Mouse (Mus musculus) embryonic facial prominence, embryonic 13.5 days (tissue): ENCODE measurements at regions not wholly inside any gene's neighbourhood (a gene's known extent, or its start where the extent isn't known, plus 50 kb on each side); places are given as distances from the start of the nearest gene placed in this dataset.
A peak's percentile ranks its signal among the peaks of the same experiment; 100 is the strongest.

Source experiments
- ATAC-seq: fragments of 200-750 bp; cut with Nextera tagmentation; 2 replicates; pipeline ENCODE4 v1.8.0; 2017; ENCODE audit warnings: low read depth; ENCODE audit not compliant: insufficient number of reproducible peaks, insufficient read depth, low FRiP score, low TSS enrichment
- H3K27ac ChIP-seq: fragments of 300-500 bp; sonication (generic); 2 replicates; pipeline ENCODE4 v1.5.1; 2015; ENCODE audit warnings: moderate library complexity, mild to moderate bottlenecking, inconsistent platforms
- H3K27me3 ChIP-seq: fragments of 300-500 bp; sonication (generic); 2 replicates; pipeline ENCODE4 v1.6.1; 2015; ENCODE audit warnings: mild to moderate bottlenecking, inconsistent platforms
- H3K36me3 ChIP-seq: fragments of 300-500 bp; sonication (generic); 2 replicates; pipeline ENCODE4 v1.6.1; 2015; ENCODE audit warnings: mild to moderate bottlenecking, inconsistent platforms
- H3K4me1 ChIP-seq: fragments of 300-500 bp; sonication (generic); 2 replicates; pipeline ENCODE4 v1.6.1; 2015; ENCODE audit warnings: inconsistent platforms
- H3K4me2 ChIP-seq: fragments of 300-500 bp; sonication (generic); 2 replicates; pipeline ENCODE4 v1.6.1; 2015; ENCODE audit warnings: moderate library complexity, mild to moderate bottlenecking, inconsistent platforms
- H3K4me3 ChIP-seq: fragments of 300-500 bp; sonication (generic); 2 replicates; pipeline ENCODE4 v1.5.1; 2015; ENCODE audit warnings: mild to moderate bottlenecking, inconsistent platforms
- H3K9ac ChIP-seq: fragments of 300-500 bp; sonication (generic); 2 replicates; pipeline ENCODE4 v1.6.1; 2015; ENCODE audit warnings: mild to moderate bottlenecking, inconsistent platforms
- H3K9me3 ChIP-seq: fragments of 300-500 bp; sonication (generic); 2 replicates; pipeline ENCODE4 v1.6.1; 2016; ENCODE audit warnings: inconsistent platforms
- WGBS: fragments of 180-500 bp; shearing (Covaris S2); methylation state at CpG from one replicate; pipeline ENCODE4 v1.1.7; 2015; ENCODE audit warnings: mixed read lengths; 5-methylcytosine and 5-hydroxymethylcytosine counted together

- H3K9me3 ChIP-seq = no peaks in the 10 kb centered on the region
- no peak overlapping the region for H3K4me2 ChIP-seq
- no peak overlapping the region for H3K9ac ChIP-seq
- no peak for ATAC-seq
- H3K27me3 ChIP-seq = no peaks in the 10 kb centered on the region; the same call in 1 of the 2 replicates
- H3K4me1 ChIP-seq = peaks cover 27% of the 10 kb centered on the region
- 25% methylated on average over 6 of the region's 6 CpGs for WGBS
- H3K4me3 ChIP-seq = no peak overlapping the region
- no peak overlapping the region for H3K27ac ChIP-seq
- H3K36me3 ChIP-seq = no peaks in the 10 kb centered on the region
Measured at GRCm38 (mm10) chr2:172796955-172797354, 143.2 kb downstream of the Bmp7 start.

DNA sequence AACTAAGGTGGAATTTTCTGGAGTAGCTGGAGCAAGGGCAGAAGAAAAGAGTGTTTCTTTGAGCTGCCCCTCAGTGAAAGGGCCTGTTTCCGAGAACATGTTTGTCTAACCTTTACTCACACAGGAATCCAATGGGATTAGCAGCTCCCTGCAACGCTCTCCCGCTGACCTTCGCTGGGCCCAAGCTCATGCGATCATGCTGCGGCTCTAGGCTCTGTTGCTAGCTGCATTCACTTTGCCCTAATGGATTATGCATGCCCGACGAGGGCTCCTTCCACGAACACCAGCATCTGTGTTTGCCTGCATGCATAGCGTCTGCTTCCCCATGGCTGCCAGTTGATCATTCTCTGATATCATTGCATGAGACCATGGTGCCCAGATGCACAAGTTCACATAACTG, 140.2 kb downstream of the Bmp7 start:
- Histone ChIP-seq H3K4me1 (peaks cover 31% of the 10 kb centered on the region), H3K36me3 (no peaks in the 10 kb centered on the region), H3K9ac (no peak overlapping the region), H3K4me2 (no peak overlapping the region), H3K27ac (no peak overlapping the region), H3K4me3 (no peak overlapping the region), H3K9me3 (peaks cover 5% of the 10 kb centered on the region; the same call in 1 of the 2 replicates), H3K27me3 (no peaks in the 10 kb centered on the region; the same call in 1 of the 2 replicates)
- WGBS = 30% methylated on average over 10 of the region's 10 CpGs
- ATAC-seq = no peak

DNA sequence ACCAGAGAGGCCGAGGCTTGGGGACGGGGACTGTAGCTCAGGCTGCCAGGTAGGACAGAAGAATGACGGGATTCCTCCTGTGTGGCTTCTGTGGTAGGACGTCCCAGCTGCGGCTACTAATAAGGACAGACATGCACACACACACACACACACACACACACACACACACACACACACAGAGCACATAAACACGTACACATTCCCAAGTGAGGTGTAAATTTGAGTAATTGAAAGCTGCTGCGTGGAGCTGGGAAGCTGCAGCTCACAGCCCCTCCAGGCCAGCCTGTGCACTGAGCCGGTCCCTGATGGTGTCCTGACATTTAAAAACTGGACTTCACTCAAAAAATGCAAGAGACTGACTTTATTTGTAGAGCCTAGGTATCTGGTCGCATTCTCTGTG, 139.3 kb downstream of the Bmp7 start:
- no peak overlapping the region for H3K4me3 ChIP-seq
- no peaks in the 10 kb centered on the region for H3K36me3 ChIP-seq
- H3K4me2 ChIP-seq = no peak overlapping the region
- H3K9ac ChIP-seq = 0 out of 2 replicates have a peak overlapping the region, but pooled peaks have one; percentile 21
- H3K9me3 ChIP-seq = peaks cover 5% of the 10 kb centered on the region; the same call in 1 of the 2 replicates
- ATAC-seq = no peak
- 44% methylated on average over 9 of the region's 9 CpGs for WGBS
- no peaks in the 10 kb centered on the region for H3K27me3 ChIP-seq
- H3K27ac ChIP-seq = peak overlapping the region; percentile 78; the same call in 1 of the 2 replicates
- H3K4me1 ChIP-seq = peaks cover 28% of the 10 kb centered on the region

GRCm38 (mm10) chr2:172801804-172802203, 138.3 kb downstream of the Bmp7 start:
- no peak for ATAC-seq
- Histone ChIP-seq H3K9ac (no peak overlapping the region), H3K27me3 (no peaks in the 10 kb centered on the region), H3K4me1 (peaks cover 28% of the 10 kb centered on the region), H3K27ac (peak overlapping the region; percentile 76), H3K4me3 (no peak overlapping the region), H3K9me3 (peaks cover 5% of the 10 kb centered on the region; the same call in 1 of the 2 replicates), H3K36me3 (no peaks in the 10 kb centered on the region), H3K4me2 (no peak overlapping the region)
- 5% methylated on average over 4 of the region's 4 CpGs for WGBS

GRCm38 (mm10) chr2:172807446-172807845, 132.7 kb downstream of the Bmp7 start:
- peaks cover 16% of the 10 kb centered on the region for H3K4me1 ChIP-seq
- H3K4me2 ChIP-seq = no peak overlapping the region
- H3K27ac ChIP-seq = 0 out of 2 replicates have a peak overlapping the region, but pooled peaks have one; percentile 3
- ATAC-seq = 0 out of 2 replicates have a peak, but pooled peaks have one; percentile 29
- 58% methylated on average over 4 of the region's 4 CpGs for WGBS
- H3K27me3 ChIP-seq = no peaks in the 10 kb centered on the region
- H3K4me3 ChIP-seq = no peak overlapping the region
- no peaks in the 10 kb centered on the region for H3K36me3 ChIP-seq
- H3K9me3 ChIP-seq = peaks cover 5% of the 10 kb centered on the region; the same call in 1 of the 2 replicates
- H3K9ac ChIP-seq = no peak overlapping the region

- no peak overlapping the region for H3K4me2 ChIP-seq
- 89% methylated on average over 2 of the region's 2 CpGs for WGBS
- H3K4me3 ChIP-seq = no peak overlapping the region
- H3K36me3 ChIP-seq = no peaks in the 10 kb centered on the region
- H3K27me3 ChIP-seq = no peaks in the 10 kb centered on the region
- no peak overlapping the region for H3K27ac ChIP-seq
- ATAC-seq = no peak
- no peak overlapping the region for H3K9ac ChIP-seq
- peaks cover 34% of the 10 kb centered on the region for H3K4me1 ChIP-seq
- H3K9me3 ChIP-seq = no peaks in the 10 kb centered on the region
Measured at GRCm38 (mm10) chr2:172809306-172809705, 130.8 kb downstream of the Bmp7 start.

GRCm38 (mm10) chr2:172813319-172813718, 126.8 kb downstream of the Bmp7 start:
- ATAC-seq = no peak
- H3K27ac ChIP-seq = peak overlapping the region; percentile 18; the same call in 1 of the 2 replicates

GRCm38 (mm10) chr2:172813906-172814305, 126.2 kb downstream of the Bmp7 start:
- Histone ChIP-seq H3K27me3 (no peaks in the 10 kb centered on the region), H3K4me2 (no peak overlapping the region), H3K27ac (no peak overlapping the region), H3K36me3 (no peaks in the 10 kb centered on the region), H3K9me3 (peaks cover 4% of the 10 kb centered on the region; the same call in 1 of the 2 replicates), H3K4me3 (no peak overlapping the region), H3K9ac (no peak overlapping the region), H3K4me1 (peaks cover 40% of the 10 kb centered on the region)
- ATAC-seq = no peak
- WGBS = 64% methylated on average over 4 of the region's 4 CpGs

More at GRCm38 (mm10) chr2:172813319-172813718, 126.8 kb downstream of the Bmp7 start:
- no peak overlapping the region for H3K4me3 ChIP-seq
- H3K36me3 ChIP-seq = no peaks in the 10 kb centered on the region
- H3K4me1 ChIP-seq = peaks cover 40% of the 10 kb centered on the region
- no peak overlapping the region for H3K4me2 ChIP-seq
- H3K9me3 ChIP-seq = peaks cover 4% of the 10 kb centered on the region; the same call in 1 of the 2 replicates
- 71% methylated on average over 11 of the region's 11 CpGs for WGBS
- H3K9ac ChIP-seq = no peak overlapping the region
- H3K27me3 ChIP-seq = no peaks in the 10 kb centered on the region

DNA sequence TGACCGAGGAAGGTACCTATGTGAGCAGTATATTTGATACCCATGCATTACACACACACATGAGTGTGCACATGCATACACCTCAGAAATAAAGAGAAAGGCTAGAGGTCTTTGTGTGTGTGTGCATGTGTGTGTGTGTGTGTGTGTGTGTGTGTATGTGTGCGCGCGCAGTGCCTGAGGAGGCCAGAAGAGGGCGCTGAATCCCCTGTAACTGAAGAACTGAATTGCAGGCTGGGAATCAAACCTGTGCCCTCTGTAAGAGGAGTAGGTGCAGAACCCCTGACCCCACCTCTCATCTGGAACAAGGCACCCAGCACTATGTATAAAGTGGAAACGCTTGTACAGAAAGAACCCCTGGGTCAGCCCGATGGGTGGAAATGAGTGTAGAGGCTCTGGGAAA, 125.0 kb downstream of the Bmp7 start:
- H3K4me1 ChIP-seq = peaks cover 40% of the 10 kb centered on the region
- no peak overlapping the region for H3K9ac ChIP-seq
- no peaks in the 10 kb centered on the region for H3K36me3 ChIP-seq
- H3K4me2 ChIP-seq = no peak overlapping the region
- no peak overlapping the region for H3K27ac ChIP-seq
- no peak overlapping the region for H3K4me3 ChIP-seq
- H3K27me3 ChIP-seq = no peaks in the 10 kb centered on the region
- WGBS = 95% methylated on average over 7 of the region's 7 CpGs
- peaks cover 4% of the 10 kb centered on the region; the same call in 1 of the 2 replicates for H3K9me3 ChIP-seq
- ATAC-seq = no peak

DNA sequence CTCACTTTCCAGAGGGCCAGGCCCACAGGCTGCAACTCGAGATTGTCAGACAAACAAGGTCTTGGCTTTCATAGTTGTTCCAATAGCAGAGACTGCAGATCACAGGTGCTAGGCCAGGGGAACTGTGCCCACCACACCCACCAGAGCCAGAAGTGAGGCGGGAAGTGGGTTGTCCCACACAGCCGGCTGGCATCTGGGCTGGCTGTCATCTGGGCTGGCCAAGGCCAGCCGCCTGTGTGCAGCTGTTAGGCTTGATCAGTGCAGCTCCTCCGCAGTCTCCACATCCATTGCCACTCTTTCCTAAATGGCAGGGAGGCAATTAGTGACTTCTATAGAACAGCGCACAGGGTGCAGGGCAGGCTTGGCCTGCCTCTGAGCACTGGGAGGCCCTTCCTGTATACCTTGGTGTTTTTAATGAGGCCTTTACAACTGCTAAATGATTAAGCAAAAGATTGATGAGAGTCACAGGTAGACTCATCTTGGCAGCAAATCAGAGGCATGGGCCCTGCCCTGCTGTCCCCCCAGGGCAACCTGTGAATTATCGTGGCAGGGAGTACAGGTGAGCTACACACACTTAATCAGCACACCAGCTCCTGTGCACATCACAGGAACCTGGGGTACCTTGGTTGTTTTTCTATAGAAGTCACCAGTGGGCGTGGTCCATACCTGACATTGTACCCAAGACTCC, 122.9 kb downstream of the Bmp7 start:
- peaks cover 4% of the 10 kb centered on the region; the same call in 1 of the 2 replicates for H3K9me3 ChIP-seq
- H3K4me3 ChIP-seq = no peak overlapping the region
- 54% methylated on average over 8 of the region's 8 CpGs for WGBS
- H3K4me1 ChIP-seq = peaks cover 38% of the 10 kb centered on the region
- no peak overlapping the region for H3K4me2 ChIP-seq
- H3K27me3 ChIP-seq = peaks cover 2% of the 10 kb centered on the region; the same call in 1 of the 2 replicates
- H3K27ac ChIP-seq = no peak overlapping the region
- H3K36me3 ChIP-seq = no peaks in the 10 kb centered on the region
- no peak overlapping the region for H3K9ac ChIP-seq
- ATAC-seq = no peak
